Mouse (Mus musculus) midbrain, embryonic 15.5 days (tissue): ENCODE data around the gene Inf2. TPM values are rescaled to one million over a fixed set of nuclear protein-coding genes. Genes with fewer than 3 reads are reported as not detected.

ENCODE experiments used
- ATAC-seq: fragments of 200-750 bp; cut with Nextera tagmentation; replicated peaks from 2 replicates; pipeline ENCODE4 v1.8.0; 2017; ENCODE audit warnings: moderate TSS enrichment
- H3K27ac ChIP-seq: fragments of 300-500 bp; sonication (generic); 2 replicates; pipeline ENCODE4 v1.5.1; 2015; ENCODE audit warnings: mild to moderate bottlenecking, inconsistent platforms
- H3K27me3 ChIP-seq: fragments of 300-500 bp; sonication (generic); replicated peaks from 2 replicates; pipeline ENCODE4 v1.6.1; 2015; ENCODE audit warnings: inconsistent platforms
- H3K36me3 ChIP-seq: fragments of 300-500 bp; sonication (generic); replicated peaks from 2 replicates; pipeline ENCODE4 v1.6.1; 2015; ENCODE audit warnings: inconsistent platforms
- H3K4me1 ChIP-seq: fragments of 300-500 bp; sonication (generic); 2 replicates; pipeline ENCODE4 v1.6.1; 2015; ENCODE audit warnings: inconsistent platforms
- H3K4me2 ChIP-seq: fragments of 300-500 bp; sonication (generic); 2 replicates; pipeline ENCODE4 v1.6.1; 2015; ENCODE audit warnings: inconsistent platforms, mild to moderate bottlenecking, moderate library complexity
- H3K4me3 ChIP-seq: fragments of 300-500 bp; sonication (generic); 2 replicates; pipeline ENCODE4 v1.5.1; 2015; ENCODE audit warnings: mild to moderate bottlenecking, inconsistent platforms
- H3K9ac ChIP-seq: fragments of 300-500 bp; sonication (generic); 2 replicates; pipeline ENCODE4 v1.6.1; 2015; ENCODE audit warnings: mild to moderate bottlenecking, inconsistent platforms
- H3K9me3 ChIP-seq: fragments of 300-500 bp; sonication (generic); 2 replicates; pipeline ENCODE4 v1.6.1; 2016; ENCODE audit warnings: inconsistent platforms
- WGBS: fragments of 180-500 bp; shearing (Covaris S2); methylation state at CpG from one replicate; pipeline ENCODE4 v1.1.7; 2015; ENCODE audit warnings: mixed read lengths; 5-methylcytosine and 5-hydroxymethylcytosine counted together
- polyA plus RNA-seq: library from polyadenylated mRNA; unstranded; fragments of >200 nt; fragmentation: Nextera tagmentation; extraction: Ambion mirVana; gene quantifications from 2 replicates; pipeline ENCODE4 v1.2.1, GENCODE M21; 2015

Inf2 gene
- polyA plus RNA-seq, 1 experiment from 2014 or later: 2.4 TPM

DNA sequence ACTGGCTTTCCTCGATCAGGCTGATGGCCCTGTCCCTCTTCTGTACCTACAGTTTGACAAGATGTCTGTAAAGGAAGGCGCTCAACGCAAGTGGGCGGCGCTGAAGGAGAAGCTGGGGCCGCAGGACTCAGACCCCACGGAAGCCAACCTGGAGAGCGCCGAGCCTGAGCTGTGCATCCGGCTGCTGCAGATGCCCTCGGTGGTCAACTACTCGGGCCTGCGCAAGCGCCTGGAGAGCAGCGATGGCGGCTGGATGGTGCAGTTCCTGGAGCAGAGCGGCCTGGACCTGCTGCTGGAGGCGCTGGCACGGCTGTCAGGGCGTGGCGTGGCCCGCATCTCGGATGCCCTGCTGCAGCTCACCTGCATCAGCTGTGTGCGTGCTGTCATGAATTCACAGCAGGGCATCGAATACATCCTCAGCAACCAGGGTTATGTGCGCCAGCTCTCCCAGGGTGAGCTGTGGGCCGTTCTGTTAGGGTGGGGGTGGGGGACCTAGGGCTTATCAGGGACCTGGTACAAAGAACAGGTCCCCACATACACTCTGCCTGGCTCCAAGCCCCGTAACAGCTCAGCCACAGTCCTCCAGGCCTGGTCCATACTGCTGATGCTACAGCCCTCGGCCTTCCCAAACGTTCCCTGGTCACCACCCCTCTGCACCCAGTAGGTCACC is 11.5 kb downstream of the Inf2 start:
- Histone ChIP-seq H3K9ac (no peak overlapping the region), H3K27me3 (no peaks in the 10 kb centered on the region), H3K4me3 (no peak overlapping the region), H3K36me3 (no peaks in the 10 kb centered on the region), H3K4me2 (no peak overlapping the region), H3K27ac (no peak overlapping the region), H3K4me1 (peaks cover 2% of the 10 kb centered on the region), H3K9me3 (no peaks in the 10 kb centered on the region)
- WGBS: 82% methylated on average over 30 of the region's 30 CpGs
- ATAC-seq: no peak

- Histone ChIP-seq H3K36me3 (no peaks in the 10 kb centered on the region), H3K27me3 (no peaks in the 10 kb centered on the region), H3K4me1 (no peaks in the 10 kb centered on the region), H3K9me3 (no peaks in the 10 kb centered on the region), H3K4me2 (no peak overlapping the region), H3K27ac (no peak overlapping the region), H3K4me3 (no peak overlapping the region), H3K9ac (no peak overlapping the region)
- WGBS: 81% methylated on average over 5 of the region's 5 CpGs
- no peak for ATAC-seq
These were observed 15.4 kb downstream of the Inf2 start for GRCm38 (mm10) chr12:112604022-112604421.

GRCm38 (mm10) chr12:112604709-112605649 is 16.4 kb downstream of the Inf2 start:
- Histone ChIP-seq H3K9ac (no peak overlapping the region), H3K4me2 (no peak overlapping the region), H3K27me3 (no peaks in the 10 kb centered on the region), H3K4me1 (no peaks in the 10 kb centered on the region), H3K27ac (no peak overlapping the region), H3K36me3 (no peaks in the 10 kb centered on the region), H3K4me3 (no peak overlapping the region), H3K9me3 (no peaks in the 10 kb centered on the region)
- 60% methylated on average over 20 of the region's 20 CpGs for WGBS
- peak; percentile 48 for ATAC-seq

- WGBS: 44% methylated on average over 6 of the region's 6 CpGs
- no peaks in the 10 kb centered on the region for H3K36me3 ChIP-seq
- no peak overlapping the region for H3K27ac ChIP-seq
- no peak overlapping the region for H3K4me2 ChIP-seq
- ATAC-seq: peak; percentile 59; the same call in 1 of the 2 replicates
- no peaks in the 10 kb centered on the region for H3K9me3 ChIP-seq
- no peak overlapping the region for H3K4me3 ChIP-seq
- H3K4me1 ChIP-seq: no peaks in the 10 kb centered on the region
- no peaks in the 10 kb centered on the region for H3K27me3 ChIP-seq
- no peak overlapping the region for H3K9ac ChIP-seq
These were observed 17.2 kb downstream of the Inf2 start for GRCm38 (mm10) chr12:112605766-112606165.

GRCm38 (mm10) chr12:112606998-112607397 is 18.4 kb downstream of the Inf2 start:
- Histone ChIP-seq H3K27ac (no peak overlapping the region), H3K9me3 (no peaks in the 10 kb centered on the region), H3K4me3 (no peak overlapping the region), H3K4me1 (no peaks in the 10 kb centered on the region), H3K9ac (no peak overlapping the region), H3K36me3 (no peaks in the 10 kb centered on the region), H3K4me2 (no peak overlapping the region), H3K27me3 (no peaks in the 10 kb centered on the region)
- ATAC-seq: no peak
- WGBS: 77% methylated on average over 6 of the region's 6 CpGs

DNA sequence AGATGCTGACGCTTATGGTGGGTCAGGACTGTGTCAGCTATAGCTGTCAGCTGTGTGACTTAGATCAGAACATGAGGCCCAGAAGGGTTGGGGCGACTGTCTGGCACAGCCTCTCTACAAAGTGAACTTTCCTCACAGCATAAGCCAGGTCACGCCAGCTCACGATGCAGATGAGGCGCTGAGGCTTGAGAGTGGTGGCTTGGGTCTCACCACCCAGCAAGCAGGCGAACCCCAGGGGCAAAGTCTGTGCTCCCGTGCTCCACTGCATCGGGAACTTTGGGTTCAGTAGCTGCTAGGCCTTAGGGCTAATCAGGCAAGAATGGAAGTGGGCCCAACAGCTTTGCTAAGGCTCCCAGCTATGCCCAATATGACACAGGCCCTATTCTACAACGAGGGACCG is 20.4 kb downstream of the Inf2 start:
- H3K4me3 ChIP-seq: no peak overlapping the region
- WGBS: 86% methylated on average over 10 of the region's 10 CpGs

GRCm38 (mm10) chr12:112616668-112617067 is 28.1 kb downstream of the Inf2 start:
- no peak for ATAC-seq
- Histone ChIP-seq H3K9ac (no peak overlapping the region), H3K4me3 (no peak overlapping the region), H3K36me3 (no peaks in the 10 kb centered on the region), H3K4me2 (no peak overlapping the region), H3K9me3 (no peaks in the 10 kb centered on the region), H3K27me3 (peaks cover 20% of the 10 kb centered on the region), H3K4me1 (peaks cover 18% of the 10 kb centered on the region), H3K27ac (no peak overlapping the region)
- WGBS: 55% methylated on average over 9 of the region's 9 CpGs

More for the DNA sequence above, 20.4 kb downstream of the Inf2 start:
- no peaks in the 10 kb centered on the region for H3K9me3 ChIP-seq
- no peaks in the 10 kb centered on the region for H3K4me1 ChIP-seq
- no peak for ATAC-seq
- no peaks in the 10 kb centered on the region for H3K36me3 ChIP-seq
- H3K27ac ChIP-seq: no peak overlapping the region
- H3K9ac ChIP-seq: no peak overlapping the region
- no peaks in the 10 kb centered on the region for H3K27me3 ChIP-seq
- no peak overlapping the region for H3K4me2 ChIP-seq

DNA sequence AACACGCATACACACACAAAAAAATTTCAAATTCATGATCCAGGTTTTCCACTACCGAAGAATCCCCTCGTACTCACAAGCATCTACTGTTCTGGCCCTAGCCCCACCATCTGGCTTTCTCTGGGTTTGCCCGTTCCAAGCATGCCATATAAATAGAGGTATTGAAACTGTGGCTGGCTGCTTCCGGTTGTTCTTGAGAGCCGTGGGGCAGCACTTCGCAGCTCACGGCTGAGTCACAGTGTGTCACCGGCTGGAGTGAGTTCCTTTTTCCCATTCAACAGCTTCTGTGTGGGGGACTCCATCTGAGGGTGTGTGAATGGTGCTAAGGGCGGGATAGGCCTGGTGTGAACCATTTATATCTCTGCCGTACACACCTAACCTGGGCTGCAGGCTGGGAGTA is 28.6 kb downstream of the Inf2 start:
- Histone ChIP-seq H3K27ac (no peak overlapping the region), H3K9ac (no peak overlapping the region), H3K9me3 (no peaks in the 10 kb centered on the region), H3K27me3 (peaks cover 23% of the 10 kb centered on the region), H3K4me1 (peaks cover 18% of the 10 kb centered on the region), H3K4me2 (no peak overlapping the region), H3K4me3 (no peak overlapping the region), H3K36me3 (no peaks in the 10 kb centered on the region)
- ATAC-seq: no peak
- WGBS: 92% methylated on average over 11 of the region's 11 CpGs

DNA sequence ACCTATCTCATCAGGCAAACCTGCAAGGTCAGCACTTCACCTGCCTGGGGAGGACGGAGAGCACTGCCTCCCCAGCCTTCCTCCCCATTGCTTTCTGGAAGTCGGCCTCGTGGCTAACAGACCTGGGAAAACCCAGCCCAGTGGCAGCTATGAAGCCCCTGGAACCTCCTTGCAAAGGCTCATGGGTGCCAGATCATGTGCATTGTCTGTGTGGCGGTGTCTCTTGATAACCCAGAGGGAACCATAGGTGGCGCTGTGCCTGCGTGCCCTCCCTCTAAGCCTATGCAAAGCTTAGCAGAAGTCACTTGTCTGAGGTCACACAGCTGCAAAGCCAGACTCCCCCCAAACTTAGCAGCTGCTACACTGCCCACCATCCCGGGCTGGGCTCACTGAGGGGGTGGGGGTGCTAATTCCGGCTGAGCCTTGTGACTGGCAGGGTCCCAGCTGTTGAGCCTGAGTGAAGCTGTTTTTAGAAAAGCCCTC is 29.4 kb downstream of the Inf2 start:
- no peaks in the 10 kb centered on the region for H3K9me3 ChIP-seq
- no peaks in the 10 kb centered on the region for H3K36me3 ChIP-seq
- H3K27ac ChIP-seq: no peak overlapping the region
- peaks cover 18% of the 10 kb centered on the region for H3K4me1 ChIP-seq
- H3K4me3 ChIP-seq: no peak overlapping the region
- H3K4me2 ChIP-seq: no peak overlapping the region
- 11% methylated on average over 8 of the region's 8 CpGs for WGBS
- H3K9ac ChIP-seq: no peak overlapping the region
- ATAC-seq: 0 out of 2 replicates have a peak, but pooled peaks have one; percentile 14
- H3K27me3 ChIP-seq: peaks cover 23% of the 10 kb centered on the region

- Histone ChIP-seq H3K27me3 (peaks cover 23% of the 10 kb centered on the region), H3K9ac (no peak overlapping the region), H3K4me3 (peak overlapping the region; percentile 53), H3K27ac (no peak overlapping the region), H3K9me3 (no peaks in the 10 kb centered on the region), H3K4me2 (peak overlapping the region; percentile 92), H3K36me3 (no peaks in the 10 kb centered on the region), H3K4me1 (peaks cover 18% of the 10 kb centered on the region)
- 26% methylated on average over 13 of the region's 13 CpGs for WGBS
- ATAC-seq: no peak
These were observed 30.5 kb downstream of the Inf2 start for GRCm38 (mm10) chr12:112618981-112619685.

- Histone ChIP-seq H3K4me1 (peaks cover 18% of the 10 kb centered on the region), H3K36me3 (no peaks in the 10 kb centered on the region), H3K9ac (peak within 1 kb of the TSS; percentile 57), H3K4me3 (peak within 1 kb of the TSS; percentile 53), H3K4me2 (peak within 1 kb of the TSS; percentile 92), H3K27ac (no peak within 1 kb of the TSS), H3K9me3 (no peaks in the 10 kb centered on the region), H3K27me3 (peaks cover 23% of the 10 kb centered on the region)
- ATAC-seq: peak; percentile 67
- under 1% methylated on average over 56 of the region's 56 CpGs for WGBS
These were observed 31.2 kb downstream of the Inf2 start, which contains the start of gene Adssl1 for GRCm38 (mm10) chr12:112619686-112620353. Adssl1 (plus strand) TSS chr12:112620045.
